18 mouse cellular contexts compared by ENCODE assay signal in the genomic region with DNA sequence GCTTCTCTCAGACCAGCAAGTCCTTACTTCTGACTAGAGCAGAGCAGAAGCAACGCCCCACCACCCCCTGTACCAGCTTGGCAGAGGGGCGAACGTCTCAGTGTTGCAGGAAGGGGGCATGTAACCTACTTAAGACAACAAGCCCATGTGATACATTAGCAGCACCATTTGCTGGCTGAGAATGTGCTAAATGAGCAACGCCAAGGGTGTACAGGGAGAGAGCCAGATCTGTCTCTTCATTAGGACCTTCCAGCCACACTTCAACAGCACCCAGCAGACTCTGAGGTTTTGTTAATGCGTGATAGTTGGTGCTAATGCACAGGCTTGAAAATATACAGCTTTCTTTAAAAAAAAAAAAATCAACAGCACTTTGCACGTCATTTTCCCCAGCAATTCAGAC.
"Had no signal": no experiment of that assay in that cellular context is flagged by ENCODE, and none has a peak within 500 bp of the region (broad histone marks: within the 10 kb centered on the region; RNA-seq: fewer than 3 reads in every experiment).

No protein-coding gene starts in this region.

- H3K4me3 ChIP-seq: midbrain, embryonic 10.5 days; midbrain, embryonic 12.5 days; myocyte; neural tube, embryonic 13.5 days; neural tube, embryonic 15.5 days had no signal

- H3K4me2 ChIP-seq: lung, embryonic 14.5 days; midbrain, embryonic 12.5 days; neural tube, embryonic 13.5 days; neural tube, embryonic 15.5 days had no signal

- H3K27ac ChIP-seq: midbrain, embryonic 10.5 days; midbrain, embryonic 12.5 days; neural tube, embryonic 13.5 days; neural tube, embryonic 15.5 days had no signal

- DNase-seq: lung, embryonic 14.5 days; lung, postnatal 10 days; lung, postnatal 4 days; midbrain, embryonic 14.5 days; retina, postnatal 1 day; right cerebral cortex, adult 18-20 months; right cerebral cortex, postnatal 25 days; right cerebral cortex, postnatal 4 days; spleen, adult 18-20 months; thymus, adult 18-20 months; thymus, postnatal 14 days; thymus, postnatal 36 days had no signal

- H3K9me3 ChIP-seq: midbrain, embryonic 10.5 days; midbrain, embryonic 12.5 days; neural tube, embryonic 13.5 days; neural tube, embryonic 15.5 days had no signal

- H3K36me3 ChIP-seq: midbrain, embryonic 10.5 days; midbrain, embryonic 12.5 days; neural tube, embryonic 13.5 days; neural tube, embryonic 15.5 days had no signal

- H3K27me3 ChIP-seq: midbrain, embryonic 12.5 days; neural tube, embryonic 13.5 days; neural tube, embryonic 15.5 days had no signal

- ATAC-seq: midbrain, embryonic 16.5 days had no signal

- H3K9ac ChIP-seq: lung, embryonic 14.5 days; midbrain, embryonic 12.5 days; neural tube, embryonic 13.5 days; neural tube, embryonic 15.5 days had no signal

- H3K4me1 ChIP-seq: midbrain, embryonic 12.5 days; neural tube, embryonic 13.5 days had no signal
